Comparison of ENCODE assay signal across 25 mouse cellular contexts in the genomic region with DNA sequence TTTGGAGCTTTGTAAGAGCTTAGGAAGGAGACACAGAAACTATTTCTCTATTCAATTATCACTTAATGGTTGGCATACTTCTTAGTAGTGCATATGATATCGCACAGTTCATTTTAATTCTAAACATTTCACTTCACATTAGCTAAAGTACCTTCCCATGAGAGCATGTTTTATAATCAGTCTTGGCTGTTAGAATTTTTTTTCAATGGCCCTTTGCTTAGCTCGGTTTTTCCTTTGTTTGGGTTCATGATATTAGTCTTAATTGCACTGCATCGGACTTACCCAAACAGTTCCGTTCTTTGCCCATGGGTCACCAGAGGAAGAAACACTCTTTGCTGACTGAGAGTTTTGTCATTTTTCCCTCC.
DNase-seq lines count a peak whose midpoint lies in the region; ATAC-seq and TF ChIP-seq lines count a peak whose summit lies in the region.
"Had no signal": no experiment of that assay in that cellular context is flagged by ENCODE, and none has a peak within 500 bp of the region (broad histone marks: within the 10 kb centered on the region; RNA-seq: fewer than 3 reads in every experiment).

No protein-coding gene starts in this region.

- TF ChIP-seq CTCF in midbrain, postnatal 0 days (IDR thresholded peaks at IDR 0.05) = no peak
- no peak for TF ChIP-seq CTCF in hindbrain, postnatal 0 days (IDR thresholded peaks at IDR 0.05; ENCODE audit: low read depth)

- peak; percentile 13; the same call in 1 of the 2 replicates for ATAC-seq in midbrain, embryonic 11.5 days (ENCODE audit: low FRiP score)
- no peak for ATAC-seq in midbrain, postnatal 0 days (ENCODE audit: low FRiP score)
- ATAC-seq in forebrain, embryonic 15.5 days (replicated peaks) = peak; percentile 54; the same call in 1 of the 2 replicates
- no peak for ATAC-seq in hindbrain, postnatal 0 days
- ATAC-seq: Patski had no signal

- no peaks in the 10 kb centered on the region for H3K27me3 ChIP-seq in midbrain, embryonic 11.5 days (ENCODE audit: control insufficient read depth, insufficient read depth, low read length)
- H3K27me3 ChIP-seq in midbrain, postnatal 0 days (ENCODE audit: insufficient read depth, low read length) = no peaks in the 10 kb centered on the region
- H3K27me3 ChIP-seq in forebrain, embryonic 15.5 days = no peaks in the 10 kb centered on the region
- no peaks in the 10 kb centered on the region for H3K27me3 ChIP-seq in hindbrain, postnatal 0 days (ENCODE audit: insufficient read depth, low read length)
- H3K27me3 ChIP-seq: CH12.LX; heart, embryonic 12.5 days; liver, embryonic 15.5 days; Patski had no signal

- WGBS in midbrain, embryonic 11.5 days = 58% methylated on average over 4 of the region's 4 CpGs
- 26% methylated on average over 4 of the region's 4 CpGs for WGBS in midbrain, postnatal 0 days
- WGBS in forebrain, embryonic 15.5 days = 7% methylated on average over 4 of the region's 4 CpGs
- 34% methylated on average over 4 of the region's 4 CpGs for WGBS in hindbrain, postnatal 0 days

- no peak for DNase-seq in midbrain, embryonic 11.5 days (ENCODE audit: low spot score, missing footprints)
- no peak for DNase-seq in midbrain, postnatal 0 days (ENCODE audit: low spot score)
- DNase-seq in hindbrain, postnatal 0 days (ENCODE audit: low spot score) = no peak
- DNase-seq in retina, postnatal 1 day = peak; percentile 50
- no peak for DNase-seq in cerebellum, adult 11 months
- DNase-seq in adrenal gland, adult 8-10 months = no peak
- DNase-seq: B cell, adult 2 months; cerebellum, adult 11-12 months; gastrocnemius, postnatal 25 days; heart, adult 18-20 months; heart, postnatal 10 days; kidney, adult 11 months; liver; lung, postnatal 4 days; right cerebral cortex, postnatal 25 days; thymus, postnatal 14 days had no signal

- H3K9ac ChIP-seq in midbrain, embryonic 11.5 days (ENCODE audit: low read length) = no peak overlapping the region
- no peak overlapping the region for H3K9ac ChIP-seq in midbrain, postnatal 0 days (replicated peaks; ENCODE audit: low read length, poor library complexity, severe bottlenecking)
- H3K9ac ChIP-seq in forebrain, embryonic 15.5 days (replicated peaks) = no peak overlapping the region
- H3K9ac ChIP-seq in hindbrain, postnatal 0 days (replicated peaks; ENCODE audit: low read length) = no peak overlapping the region
- H3K9ac ChIP-seq: heart, embryonic 12.5 days; liver, embryonic 15.5 days had no signal

- H3K4me1 ChIP-seq in midbrain, embryonic 11.5 days (ENCODE audit: control insufficient read depth, insufficient read depth, low read length) = peaks cover 12% of the 10 kb centered on the region
- H3K4me1 ChIP-seq in midbrain, postnatal 0 days (ENCODE audit: insufficient read depth, low read length) = no peaks in the 10 kb centered on the region
- H3K4me1 ChIP-seq in forebrain, embryonic 15.5 days = peaks cover 13% of the 10 kb centered on the region
- peaks cover 7% of the 10 kb centered on the region; the same call in 1 of the 2 replicates for H3K4me1 ChIP-seq in hindbrain, postnatal 0 days (ENCODE audit: insufficient read depth, low read length)
- H3K4me1 ChIP-seq: heart, embryonic 12.5 days; limb, embryonic 10.5 days; liver, embryonic 15.5 days had no signal

- no peak overlapping the region for H3K27ac ChIP-seq in midbrain, embryonic 11.5 days (ENCODE audit: low read depth, low read length)
- no peak overlapping the region for H3K27ac ChIP-seq in midbrain, postnatal 0 days (ENCODE audit: low read depth, low read length)
- H3K27ac ChIP-seq in forebrain, embryonic 15.5 days (replicated peaks) = no peak overlapping the region
- no peak overlapping the region for H3K27ac ChIP-seq in hindbrain, postnatal 0 days
- H3K27ac ChIP-seq: kidney, postnatal 0 days; limb, embryonic 10.5 days; liver, embryonic 15.5 days had no signal

- no peak overlapping the region for H3K4me2 ChIP-seq in midbrain, embryonic 11.5 days
- H3K4me2 ChIP-seq in midbrain, postnatal 0 days (ENCODE audit: low read depth, low read length, poor library complexity, severe bottlenecking) = no peak overlapping the region
- 0 out of 2 replicates have a peak overlapping the region, but pooled peaks have one; percentile 8 for H3K4me2 ChIP-seq in forebrain, embryonic 15.5 days (replicated peaks)
- H3K4me2 ChIP-seq in hindbrain, postnatal 0 days (ENCODE audit: low read depth, low read length) = 0 out of 2 replicates have a peak overlapping the region, but pooled peaks have one; percentile 13
- H3K4me2 ChIP-seq: heart, embryonic 12.5 days; liver, embryonic 15.5 days had no signal

- no peak overlapping the region for H3K4me3 ChIP-seq in midbrain, embryonic 11.5 days (ENCODE audit: low read depth, low read length)
- no peak overlapping the region for H3K4me3 ChIP-seq in midbrain, postnatal 0 days (ENCODE audit: low read depth, low read length)
- H3K4me3 ChIP-seq in forebrain, embryonic 15.5 days = no peak overlapping the region
- H3K4me3 ChIP-seq in hindbrain, postnatal 0 days (ENCODE audit: low read length) = no peak overlapping the region
- H3K4me3 ChIP-seq: heart, embryonic 12.5 days; limb, embryonic 10.5 days; liver, embryonic 15.5 days; myocyte had no signal

- H3K9me3 ChIP-seq in midbrain, embryonic 11.5 days (ENCODE audit: control insufficient read depth, low read length) = no peaks in the 10 kb centered on the region
- H3K9me3 ChIP-seq in midbrain, postnatal 0 days (ENCODE audit: low read length) = no peaks in the 10 kb centered on the region
- H3K9me3 ChIP-seq in forebrain, embryonic 15.5 days = no peaks in the 10 kb centered on the region
- no peaks in the 10 kb centered on the region for H3K9me3 ChIP-seq in hindbrain, postnatal 0 days (ENCODE audit: low read length)
- H3K9me3 ChIP-seq: G1E; heart, embryonic 12.5 days; limb, embryonic 10.5 days; liver, embryonic 15.5 days had no signal

- H3K36me3 ChIP-seq in midbrain, embryonic 11.5 days (ENCODE audit: control insufficient read depth, insufficient read depth, low read length) = no peaks in the 10 kb centered on the region
- H3K36me3 ChIP-seq in midbrain, postnatal 0 days (ENCODE audit: insufficient read depth, low read length) = no peaks in the 10 kb centered on the region
- no peaks in the 10 kb centered on the region for H3K36me3 ChIP-seq in forebrain, embryonic 15.5 days
- no peaks in the 10 kb centered on the region for H3K36me3 ChIP-seq in hindbrain, postnatal 0 days (ENCODE audit: insufficient read depth, low read length)
- H3K36me3 ChIP-seq: G1E; heart, embryonic 12.5 days; limb, embryonic 10.5 days; liver, embryonic 15.5 days had no signal

Comparison
In these comparisons a context has a peak if more than half of its experiments do, and no peak if none do; other contexts are left out.
1. ATAC-seq: peak in midbrain, embryonic 11.5 days (single experiment) and forebrain, embryonic 15.5 days (single experiment); none in midbrain, postnatal 0 days (single experiment) and hindbrain, postnatal 0 days (single experiment).
2. H3K4me2 ChIP-seq: peak in forebrain, embryonic 15.5 days (single experiment) and hindbrain, postnatal 0 days (single experiment); none in midbrain, embryonic 11.5 days (single experiment) and midbrain, postnatal 0 days (single experiment).